Mouse (Mus musculus) liver, embryonic 14.5 days (tissue): ENCODE results near the gene Slc25a41.

Experiments
- CTCF ChIP-seq: IDR thresholded peaks from 2 replicates; pipeline ENCODE4 v1.5.1; 2016; ENCODE audit warnings: antibody characterized with exemption, low read depth, control low read depth
- EP300 ChIP-seq: IDR thresholded peaks from 2 replicates; pipeline ENCODE4 v1.6.1; 2016; ENCODE audit warnings: antibody characterized with exemption, low read depth

DNA sequence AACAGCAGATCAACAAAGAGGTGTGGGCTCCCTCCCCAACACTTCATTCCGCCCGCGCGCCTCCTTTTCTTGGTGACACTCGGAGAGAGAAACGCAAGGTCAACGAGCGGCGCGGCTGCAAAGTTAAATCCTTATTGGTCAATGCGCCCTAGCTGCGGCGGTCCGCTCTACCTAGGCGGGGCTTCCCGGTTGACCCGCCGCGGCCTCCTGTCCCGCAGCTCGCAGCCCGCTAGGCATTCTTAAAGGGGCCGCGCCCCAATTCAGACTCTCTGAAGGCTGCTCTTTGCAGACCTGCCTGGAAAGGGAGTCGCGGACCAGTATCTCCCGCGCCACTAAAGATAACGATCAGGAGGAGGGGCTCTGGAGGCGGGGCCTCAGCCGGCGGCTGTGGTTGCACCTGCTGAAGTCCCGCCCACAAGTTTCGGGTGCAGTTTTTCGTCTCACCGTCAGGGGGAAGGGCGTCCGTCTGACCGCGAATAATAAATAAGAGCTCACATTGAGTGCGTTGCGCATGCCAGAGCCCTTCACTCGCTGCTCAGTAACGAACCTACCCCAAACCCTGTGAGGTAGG lies 18.9 kb upstream of the Slc25a41 start:
- TF ChIP-seq CTCF: peak; percentile 83
- no peak for TF ChIP-seq EP300
